Mouse (Mus musculus) erythroblast, embryonic 14.5 days (primary cell): Measurements from ENCODE around the gene Dedd2. TPM values are rescaled to one million over a fixed set of nuclear protein-coding genes. Genes with fewer than 3 reads are reported as not detected.
A peak's percentile ranks its signal among the peaks of the same experiment; 100 is the strongest.

ENCODE experiments used
- H3K27me3 ChIP-seq: 2 replicates; pipeline ENCODE4 v1.6.1; 2012; ENCODE audit warnings: inconsistent platforms; ENCODE audit not compliant: control insufficient read depth
- H3K36me3 ChIP-seq: 2 replicates; pipeline ENCODE4 v1.6.1; 2012; ENCODE audit warnings: mild to moderate bottlenecking, inconsistent platforms; ENCODE audit not compliant: control insufficient read depth
- H3K4me1 ChIP-seq: 2 replicates; pipeline ENCODE4 v1.6.1; 2012; ENCODE audit warnings: inconsistent platforms; ENCODE audit not compliant: control insufficient read depth
- H3K4me3 ChIP-seq: replicated peaks from 2 replicates; pipeline ENCODE3; 2012; ENCODE audit warnings: moderate library complexity, mild to moderate bottlenecking, inconsistent platforms
- H3K9me3 ChIP-seq: 2 replicates; pipeline ENCODE4 v1.6.1; 2012; ENCODE audit warnings: low read length, inconsistent platforms, mixed read lengths; ENCODE audit not compliant: control insufficient read depth
- GATA1 ChIP-seq: IDR thresholded peaks from 2 replicates; pipeline ENCODE4 v1.6.1; 2012; ENCODE audit warnings: low read length, inconsistent platforms, mixed read lengths
- TAL1 ChIP-seq: IDR thresholded peaks from 3 replicates; pipeline ENCODE4 v1.6.1; 2012; ENCODE audit warnings: low read length, inconsistent platforms, mixed read lengths
- polyA plus RNA-seq: library from polyadenylated mRNA; stranded (reverse); fragments of >175 nt; gene quantifications from 2 replicates; pipeline ENCODE4 v1.2.3, GENCODE M21; 2012

The Dedd2 gene
- polyA plus RNA-seq, 1 experiment = 50.4 TPM

DNA sequence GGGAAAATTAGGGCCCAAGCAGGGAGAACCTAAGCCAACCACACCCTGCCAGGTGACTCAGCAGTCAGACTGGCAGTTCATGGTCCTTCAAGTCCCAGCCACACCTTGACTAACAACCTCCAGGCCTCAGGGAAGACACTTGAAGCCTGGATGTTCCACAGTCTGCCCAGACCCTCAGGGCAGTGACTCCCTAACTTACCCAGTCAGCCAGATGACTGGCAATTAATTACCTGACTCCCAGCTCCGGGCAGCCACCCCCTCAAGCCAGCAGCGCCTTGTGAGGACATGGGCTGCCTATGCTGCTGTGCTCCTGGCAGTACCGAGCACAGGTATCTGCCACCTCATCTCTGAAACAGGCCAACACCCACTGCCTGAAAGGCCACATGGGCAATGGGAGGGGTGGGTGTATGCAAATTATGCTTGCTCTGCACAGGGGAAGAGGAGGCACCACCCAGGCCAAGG is 11.2 kb downstream of the Dedd2 start:
- Histone ChIP-seq H3K36me3 (peaks cover 100% of the 10 kb centered on the region), H3K9me3 (no peaks in the 10 kb centered on the region), H3K4me3 (peak overlapping the region; percentile 59), H3K4me1 (peaks cover 92% of the 10 kb centered on the region), H3K27me3 (no peaks in the 10 kb centered on the region)
- TF ChIP-seq TAL1 (no peak), GATA1 (peak; percentile 70)

DNA sequence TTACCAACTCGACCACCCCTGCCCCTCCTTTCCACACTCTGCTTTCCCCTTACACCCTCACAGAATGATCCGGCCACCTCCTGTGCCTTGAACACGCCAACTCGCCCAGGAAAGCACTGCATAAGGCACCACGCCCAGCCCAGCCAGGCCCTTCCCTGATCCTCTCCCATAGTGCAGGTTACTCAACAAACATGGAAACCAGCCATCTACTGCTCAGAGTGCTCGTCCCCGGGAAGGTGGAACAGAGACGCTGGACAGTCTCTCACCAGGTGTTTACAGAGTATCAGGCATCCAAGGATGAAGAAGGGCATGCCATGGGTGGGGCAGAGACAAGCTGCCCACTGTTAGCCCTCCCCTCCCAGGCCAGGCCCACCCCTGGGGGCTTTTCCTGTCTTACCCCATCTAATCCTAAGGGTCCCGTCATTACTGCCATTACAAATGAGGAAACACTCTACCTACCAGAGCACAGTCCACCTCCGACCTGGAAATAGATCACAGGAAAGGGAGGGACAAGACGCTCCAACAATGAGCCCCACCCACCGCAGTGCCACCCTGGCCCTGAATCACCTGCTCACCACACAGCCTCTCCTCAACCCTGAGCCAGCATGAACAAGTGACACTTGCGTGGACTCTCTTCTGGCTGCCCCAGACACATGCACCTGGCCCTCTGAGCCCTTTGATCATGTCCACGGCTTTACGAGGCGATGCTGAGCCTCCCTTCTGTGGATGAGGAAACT is 14.2 kb downstream of the Dedd2 start:
- Histone ChIP-seq H3K36me3 (peaks cover 100% of the 10 kb centered on the region), H3K9me3 (no peaks in the 10 kb centered on the region), H3K27me3 (no peaks in the 10 kb centered on the region), H3K4me3 (no peak overlapping the region), H3K4me1 (peaks cover 78% of the 10 kb centered on the region)
- TF ChIP-seq GATA1 (no peak), TAL1 (no peak)

DNA sequence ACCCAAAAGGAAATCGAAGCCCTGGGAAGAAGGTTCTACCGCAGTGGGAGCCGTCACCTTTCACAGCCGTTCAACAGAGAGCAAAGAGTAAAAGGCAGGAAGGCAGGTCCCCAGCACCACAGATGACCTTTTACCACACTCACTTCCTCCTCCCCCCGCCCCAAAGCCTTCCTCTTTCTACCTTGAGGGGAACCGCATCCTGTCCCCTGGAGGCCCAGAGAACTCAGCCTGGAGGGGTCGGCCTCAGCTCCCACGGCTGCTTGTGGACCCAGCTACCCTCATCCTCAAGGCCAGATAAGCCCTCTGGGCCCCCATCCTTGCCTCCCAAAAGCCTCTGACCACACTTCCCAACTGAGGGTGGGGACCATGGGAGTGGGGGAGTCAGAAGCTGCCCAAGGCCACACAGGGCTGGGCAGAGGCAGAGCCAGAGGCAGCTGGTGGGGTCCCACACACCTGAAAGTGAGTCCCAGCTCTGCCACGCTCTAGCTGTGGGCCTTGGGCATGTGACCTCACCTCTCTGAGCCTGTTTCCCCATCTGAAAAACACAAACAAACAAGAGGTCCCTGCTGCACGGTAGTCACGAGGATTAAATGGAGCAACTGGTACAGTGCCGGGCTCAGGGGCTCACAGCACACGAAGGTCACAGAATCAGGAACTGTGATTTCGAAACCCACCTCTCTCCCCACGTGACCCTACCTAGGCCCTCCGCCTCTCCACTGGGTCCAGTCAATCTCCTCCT is 14.9 kb downstream of the Dedd2 start:
- H3K36me3 ChIP-seq = peaks cover 100% of the 10 kb centered on the region
- peaks cover 73% of the 10 kb centered on the region for H3K4me1 ChIP-seq
- H3K9me3 ChIP-seq = no peaks in the 10 kb centered on the region
- no peaks in the 10 kb centered on the region for H3K27me3 ChIP-seq
- TF ChIP-seq TAL1 = no peak
- TF ChIP-seq GATA1 = no peak
- no peak overlapping the region for H3K4me3 ChIP-seq

DNA sequence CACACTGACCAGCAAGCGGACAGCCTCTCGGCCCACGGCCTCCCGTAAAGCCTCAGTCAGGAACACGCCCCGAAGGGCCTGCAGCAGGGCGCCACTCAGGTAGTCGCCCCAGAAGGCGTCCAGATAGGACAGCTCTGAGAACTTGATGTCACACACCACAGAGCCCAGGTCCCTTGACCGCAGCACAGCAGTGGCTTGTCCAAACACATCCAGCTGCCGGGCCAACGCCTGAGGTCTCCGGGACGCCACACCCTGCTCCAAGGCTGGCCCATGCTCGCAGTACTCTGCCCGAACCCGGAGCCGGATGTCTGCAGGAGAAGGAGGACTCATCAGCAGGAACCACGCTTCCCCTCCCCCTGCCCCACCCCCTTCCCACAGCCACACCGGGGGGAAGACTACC is 16.8 kb downstream of the Dedd2 start:
- Histone ChIP-seq H3K4me3 (no peak overlapping the region), H3K9me3 (no peaks in the 10 kb centered on the region), H3K27me3 (no peaks in the 10 kb centered on the region), H3K4me1 (peaks cover 61% of the 10 kb centered on the region), H3K36me3 (peaks cover 95% of the 10 kb centered on the region)
- TF ChIP-seq TAL1 (no peak), GATA1 (no peak)

DNA sequence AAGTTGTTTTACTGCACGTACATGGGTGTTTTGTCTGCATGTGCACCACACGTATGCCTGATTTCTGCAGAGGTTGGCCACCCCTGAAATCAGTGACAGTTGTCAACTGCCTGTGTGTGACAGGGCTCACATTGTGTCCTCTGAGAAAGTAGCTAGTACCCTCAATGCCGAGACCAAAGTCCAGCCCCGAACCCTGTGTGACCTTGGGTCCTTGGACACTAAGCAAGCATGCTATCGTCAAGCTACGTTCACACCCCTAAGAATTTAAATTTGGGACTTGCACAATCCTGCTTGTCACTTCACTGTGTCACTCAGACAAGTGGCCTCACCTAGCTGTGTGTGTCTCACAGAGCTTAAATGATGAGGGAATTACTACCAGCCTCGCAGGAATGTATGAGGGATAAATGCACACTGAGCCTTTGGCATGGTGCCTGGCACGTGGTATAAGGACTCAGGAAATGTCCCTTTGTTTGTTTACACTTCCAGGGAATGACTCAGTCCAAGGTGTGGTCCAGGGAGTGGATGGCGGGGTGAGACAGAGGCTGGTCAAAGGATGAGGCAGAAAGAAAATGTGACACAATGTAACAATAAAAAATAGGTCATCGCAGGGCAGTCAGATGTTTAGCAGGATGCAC is 22.9 kb downstream of the Dedd2 start:
- Histone ChIP-seq H3K36me3 (peaks cover 38% of the 10 kb centered on the region), H3K27me3 (no peaks in the 10 kb centered on the region), H3K4me3 (no peak overlapping the region), H3K9me3 (no peaks in the 10 kb centered on the region), H3K4me1 (peaks cover 60% of the 10 kb centered on the region)
- TF ChIP-seq TAL1 (no peak), GATA1 (no peak)

DNA sequence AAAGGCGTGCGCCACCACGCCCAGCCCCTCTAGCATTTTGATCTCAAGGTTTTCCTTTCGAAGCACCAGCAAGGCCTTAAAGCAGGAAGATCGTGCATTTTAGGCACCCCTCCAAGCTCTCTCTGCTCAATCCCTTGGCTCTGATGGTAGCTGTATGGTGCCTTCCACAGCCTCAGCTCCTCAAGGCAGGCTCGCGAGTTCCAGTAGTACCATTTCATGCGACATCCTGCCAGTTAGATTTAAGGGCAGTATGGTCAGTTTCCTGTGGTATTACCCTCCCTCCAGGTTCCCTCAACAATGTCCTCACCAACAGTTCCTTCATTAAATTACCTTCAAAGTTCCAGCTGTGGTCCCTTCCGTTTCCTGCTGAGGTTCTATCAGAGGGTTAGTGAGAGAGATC is 24.3 kb downstream of the Dedd2 start:
- peaks cover 61% of the 10 kb centered on the region for H3K4me1 ChIP-seq

DNA sequence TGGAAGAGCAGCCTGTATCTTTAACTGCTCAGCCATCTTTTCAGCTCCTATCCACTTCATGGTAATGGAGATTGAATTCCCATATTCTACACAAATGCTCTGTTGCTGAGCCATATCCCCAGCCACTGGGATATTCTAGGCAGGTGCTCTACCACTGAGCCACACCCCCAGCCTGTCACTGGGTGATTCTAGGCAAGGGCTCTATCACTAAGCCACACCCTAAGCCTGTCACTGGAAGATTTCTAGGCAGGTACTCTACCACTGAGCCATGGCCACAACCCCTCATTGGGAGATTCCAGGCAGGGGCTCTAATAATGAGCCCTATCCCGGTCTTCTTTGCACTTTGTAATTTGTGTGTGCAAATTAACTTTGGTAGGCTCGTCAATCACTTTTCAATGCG is 25.3 kb downstream of the Dedd2 start:
- H3K4me1 ChIP-seq = peaks cover 65% of the 10 kb centered on the region
- TF ChIP-seq TAL1 = peak; percentile 59; the same call in 2 of the 3 replicates
- TF ChIP-seq GATA1 = peak; percentile 31; the same call in 1 of the 2 replicates
- no peaks in the 10 kb centered on the region for H3K9me3 ChIP-seq
- no peaks in the 10 kb centered on the region for H3K27me3 ChIP-seq
- peaks cover 15% of the 10 kb centered on the region for H3K36me3 ChIP-seq
- peak overlapping the region; percentile 23 for H3K4me3 ChIP-seq

More for the DNA sequence above, 24.3 kb downstream of the Dedd2 start:
- TF ChIP-seq TAL1 (no peak), GATA1 (no peak)
- Histone ChIP-seq H3K36me3 (peaks cover 24% of the 10 kb centered on the region), H3K4me3 (no peak overlapping the region), H3K27me3 (no peaks in the 10 kb centered on the region), H3K9me3 (no peaks in the 10 kb centered on the region)

DNA sequence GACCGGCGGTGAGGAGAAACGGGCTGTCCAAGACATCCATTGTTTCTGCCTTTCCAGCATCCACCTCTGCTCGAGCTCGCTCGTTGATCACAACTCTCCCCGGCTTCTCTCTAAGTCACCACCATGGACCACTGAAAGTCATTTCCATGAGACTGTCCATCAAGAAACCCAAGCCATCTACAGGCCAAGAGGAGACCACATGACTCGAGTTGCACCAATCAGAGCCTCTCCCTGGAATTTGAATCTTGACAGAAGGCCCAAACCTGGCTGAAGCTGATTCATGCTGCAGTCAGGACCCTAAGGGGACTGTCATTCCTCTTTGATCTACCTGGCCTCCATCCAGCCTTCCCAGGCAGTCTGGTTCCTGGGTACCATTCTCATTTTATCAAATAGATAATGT is 28.3 kb downstream of the Dedd2 start:
- TF ChIP-seq TAL1 (no peak), GATA1 (no peak)
- Histone ChIP-seq H3K36me3 (no peaks in the 10 kb centered on the region; the same call in 1 of the 2 replicates), H3K4me3 (no peak overlapping the region), H3K27me3 (peaks cover 7% of the 10 kb centered on the region), H3K4me1 (peaks cover 56% of the 10 kb centered on the region), H3K9me3 (no peaks in the 10 kb centered on the region)

DNA sequence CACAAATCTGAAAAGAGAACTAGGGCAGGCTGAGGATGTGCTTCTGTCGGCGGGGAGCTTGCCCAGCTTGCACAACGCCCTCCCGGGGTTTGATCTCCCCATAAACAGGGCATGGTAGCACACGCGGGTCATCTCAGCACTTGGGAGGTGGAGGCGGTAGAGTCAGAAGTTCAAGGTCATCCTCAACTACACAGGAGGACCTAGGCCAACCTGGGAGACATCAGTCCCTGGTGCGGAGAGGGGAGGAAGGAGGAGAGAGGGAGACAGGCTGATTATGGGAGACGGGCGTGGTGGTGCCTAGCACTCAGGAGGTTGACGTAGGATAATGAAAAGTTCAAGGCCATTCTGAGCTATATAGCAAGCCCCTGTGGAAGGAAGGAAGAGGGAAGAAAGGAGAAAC is 29.6 kb downstream of the Dedd2 start:
- H3K36me3 ChIP-seq = no peaks in the 10 kb centered on the region
- H3K4me3 ChIP-seq = no peak overlapping the region
- H3K4me1 ChIP-seq = peaks cover 45% of the 10 kb centered on the region
- H3K9me3 ChIP-seq = no peaks in the 10 kb centered on the region
- no peak for TF ChIP-seq GATA1
- peaks cover 9% of the 10 kb centered on the region for H3K27me3 ChIP-seq
